Mouse (Mus musculus) spleen, postnatal 0 days (tissue): ENCODE measurements around the gene Commd6. TPM values are rescaled to one million over a fixed set of nuclear protein-coding genes. Genes with fewer than 3 reads are reported as not detected.

Experiments used
- polyA plus RNA-seq: library from polyadenylated mRNA; unstranded; fragments of >200 nt; fragmentation: Nextera tagmentation; extraction: Ambion mirVana; gene quantifications from 2 replicates; pipeline ENCODE4 v1.2.1, GENCODE M21; 2015

Commd6 gene
- 62.7 and 66.7 TPM in 2 replicates for polyA plus RNA-seq

GRCm38 (mm10) chr14:101640153-101640843 is at the start of gene Commd6:
Gene Commd6 (minus strand): TSS chr14:101640686.

GRCm38 (mm10) chr14:101653581-101654525 is 13.4 kb upstream of the Commd6 start, which contains the start of gene Uchl3:
Gene Uchl3 (plus strand): TSS chr14:101653967.

GRCm38 (mm10) chr14:101608519-101609368 is 31.7 kb downstream of the Commd6 start, which contains the start of gene Tbc1d4:
Gene Tbc1d4 (minus strand): TSS chr14:101609191.

Other genes starting within 250 kb of the Commd6 start
- 5.4 and 6.0 TPM in 2 replicates for gene Tbc1d4, start 31.5 kb downstream of the Commd6 start, polyA plus RNA-seq
- 79.8 and 81.6 TPM in 2 replicates for gene Uchl3, start 13.3 kb upstream of the Commd6 start, polyA plus RNA-seq
- gene Gm9922, start 89.1 kb upstream of the Commd6 start, polyA plus RNA-seq: 0.80 and 1.2 TPM in 2 replicates
- 1.5 and 1.8 TPM in 2 replicates for gene Lmo7, start 89.3 kb upstream of the Commd6 start, polyA plus RNA-seq